Mouse (Mus musculus) intestine, embryonic 15.5 days (tissue): ENCODE measurements at regions not wholly inside any gene's neighbourhood (a gene's known extent, or its start where the extent isn't known, plus 50 kb on each side); places are given as distances from the start of the nearest gene placed in this dataset.

ENCODE experiments used
- ATAC-seq: fragments of 200-750 bp; cut with Nextera tagmentation; 2 replicates; pipeline ENCODE4 v1.8.0; 2017; ENCODE audit warnings: moderate TSS enrichment, moderate library complexity
- H3K27ac ChIP-seq: fragments of 300-500 bp; sonication (generic); 2 replicates; pipeline ENCODE4 v1.5.1; 2015; ENCODE audit warnings: mild to moderate bottlenecking, inconsistent platforms
- H3K27me3 ChIP-seq: fragments of 300-500 bp; sonication (generic); replicated peaks from 2 replicates; pipeline ENCODE4 v1.6.1; 2015; ENCODE audit warnings: inconsistent platforms
- H3K36me3 ChIP-seq: fragments of 300-500 bp; sonication (generic); 2 replicates; pipeline ENCODE4 v1.6.1; 2015; ENCODE audit warnings: inconsistent platforms
- H3K4me1 ChIP-seq: fragments of 300-500 bp; sonication (generic); replicated peaks from 2 replicates; pipeline ENCODE4 v1.6.1; 2015; ENCODE audit warnings: inconsistent platforms
- H3K4me2 ChIP-seq: fragments of 300-500 bp; sonication (generic); replicated peaks from 2 replicates; pipeline ENCODE4 v1.6.1; 2015; ENCODE audit warnings: mild to moderate bottlenecking, inconsistent platforms
- H3K4me3 ChIP-seq: fragments of 300-500 bp; sonication (generic); replicated peaks from 2 replicates; pipeline ENCODE4 v1.5.1; 2015; ENCODE audit warnings: inconsistent platforms
- H3K9ac ChIP-seq: fragments of 300-500 bp; sonication (generic); 2 replicates; pipeline ENCODE4 v1.6.1; 2015; ENCODE audit warnings: inconsistent platforms
- H3K9me3 ChIP-seq: fragments of 300-500 bp; sonication (generic); 2 replicates; pipeline ENCODE4 v1.6.1; 2016; ENCODE audit warnings: inconsistent platforms
- WGBS: fragments of 180-500 bp; shearing (Covaris S2); methylation state at CpG from one replicate; pipeline ENCODE4 v1.1.7; 2015; 5-methylcytosine and 5-hydroxymethylcytosine counted together

DNA sequence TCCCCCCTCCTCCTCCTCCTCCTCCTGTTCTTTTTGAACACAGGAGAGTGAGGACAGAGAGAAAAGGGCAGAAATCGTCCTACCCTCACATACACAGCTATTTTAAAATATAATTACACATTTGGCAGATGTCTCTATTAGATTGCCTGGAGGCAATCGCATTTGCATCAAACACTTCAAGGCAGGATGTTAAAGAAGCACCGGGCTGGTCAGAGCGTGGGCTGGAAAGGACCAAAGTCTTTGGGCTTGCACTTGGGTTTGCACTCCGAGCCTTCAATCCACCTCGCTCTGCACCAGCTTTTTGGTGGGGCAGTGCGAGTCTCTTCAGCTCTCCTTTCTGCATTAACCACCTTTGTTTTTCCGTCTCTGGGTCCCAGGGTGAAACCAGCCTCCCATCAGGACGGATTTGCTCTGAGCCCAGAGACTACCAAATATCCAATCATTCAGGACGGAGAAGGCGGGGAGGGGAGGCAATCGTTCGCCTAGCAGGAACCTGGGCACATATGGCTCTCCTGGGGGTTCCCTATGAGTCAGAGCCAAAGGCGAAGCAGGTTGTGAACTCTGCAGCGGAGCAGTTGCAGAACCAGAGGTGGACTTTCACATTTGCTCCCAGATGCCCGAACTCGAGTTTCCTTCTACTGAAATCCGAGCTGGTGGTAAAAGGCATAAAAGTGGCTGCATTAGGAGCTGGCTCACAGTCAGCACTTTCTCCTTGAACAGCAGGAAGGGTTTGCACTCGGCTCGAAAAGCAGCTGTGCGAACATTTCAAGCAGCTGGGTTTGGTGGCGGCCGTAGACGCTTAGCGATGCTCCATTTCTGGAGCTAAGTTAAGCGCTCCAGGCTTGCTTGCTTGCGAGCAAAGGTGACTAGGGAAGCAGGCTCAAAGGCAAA lies 58.1 kb upstream of the Cpm start:
- Histone ChIP-seq H3K36me3 (no peaks in the 10 kb centered on the region), H3K4me3 (peak overlapping the region; percentile 29), H3K4me1 (no peaks in the 10 kb centered on the region), H3K27me3 (no peaks in the 10 kb centered on the region), H3K4me2 (peak overlapping the region; percentile 78), H3K27ac (no peak overlapping the region), H3K9ac (peak overlapping the region; percentile 36; the same call in 1 of the 2 replicates), H3K9me3 (no peaks in the 10 kb centered on the region)
- peak; percentile 59 for ATAC-seq
- 1% methylated on average over 27 of the region's 27 CpGs for WGBS

DNA sequence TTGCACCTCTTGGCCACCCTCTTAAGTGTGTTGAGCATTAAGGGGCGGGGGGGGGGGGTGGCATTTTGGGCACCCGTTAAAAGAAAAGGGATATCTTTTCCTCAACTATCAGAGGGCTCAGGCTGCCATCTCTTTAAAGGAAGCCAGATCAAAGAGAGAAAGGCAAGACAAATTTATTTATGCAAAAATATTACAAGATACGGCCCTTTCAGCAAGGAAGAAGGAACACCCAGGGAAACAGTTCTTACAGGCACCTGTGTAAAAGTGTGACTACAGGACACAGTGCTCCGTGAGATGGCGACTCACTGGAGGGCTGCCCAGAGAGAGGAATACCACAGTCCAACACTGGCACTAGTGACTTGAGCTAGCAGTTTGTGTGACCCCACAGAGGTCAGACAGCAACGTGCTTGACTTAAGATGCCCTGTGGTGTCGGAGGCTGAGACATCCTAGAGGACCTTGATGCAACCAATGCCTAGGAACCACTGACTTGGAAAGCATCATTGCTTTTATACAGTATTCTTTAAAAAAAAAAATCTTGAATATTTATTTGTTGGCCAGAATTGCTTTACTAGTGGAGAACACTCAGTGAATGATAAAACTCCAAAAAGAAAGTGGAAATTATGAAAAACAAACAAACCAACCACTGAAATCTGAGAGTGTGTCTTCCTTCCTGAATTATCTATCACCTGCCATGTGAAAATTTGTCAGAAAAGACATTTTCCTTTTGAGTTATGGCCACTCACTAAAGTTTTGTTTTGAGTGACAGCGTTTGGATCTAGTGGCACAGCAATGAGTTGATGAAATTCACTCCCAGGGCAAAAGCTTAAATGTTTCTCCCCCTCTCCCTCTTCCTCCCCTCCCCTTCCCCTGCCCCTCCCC lies 59.0 kb upstream of the Cpm start:
- H3K4me2 ChIP-seq: peak overlapping the region; percentile 78; the same call in 1 of the 2 replicates
- no peaks in the 10 kb centered on the region for H3K36me3 ChIP-seq
- ATAC-seq: no peak
- no peaks in the 10 kb centered on the region for H3K27me3 ChIP-seq
- H3K4me3 ChIP-seq: no peak overlapping the region
- 63% methylated on average over 8 of the region's 8 CpGs for WGBS
- no peak overlapping the region for H3K27ac ChIP-seq
- H3K9ac ChIP-seq: no peak overlapping the region
- no peaks in the 10 kb centered on the region for H3K4me1 ChIP-seq
- no peaks in the 10 kb centered on the region for H3K9me3 ChIP-seq

DNA sequence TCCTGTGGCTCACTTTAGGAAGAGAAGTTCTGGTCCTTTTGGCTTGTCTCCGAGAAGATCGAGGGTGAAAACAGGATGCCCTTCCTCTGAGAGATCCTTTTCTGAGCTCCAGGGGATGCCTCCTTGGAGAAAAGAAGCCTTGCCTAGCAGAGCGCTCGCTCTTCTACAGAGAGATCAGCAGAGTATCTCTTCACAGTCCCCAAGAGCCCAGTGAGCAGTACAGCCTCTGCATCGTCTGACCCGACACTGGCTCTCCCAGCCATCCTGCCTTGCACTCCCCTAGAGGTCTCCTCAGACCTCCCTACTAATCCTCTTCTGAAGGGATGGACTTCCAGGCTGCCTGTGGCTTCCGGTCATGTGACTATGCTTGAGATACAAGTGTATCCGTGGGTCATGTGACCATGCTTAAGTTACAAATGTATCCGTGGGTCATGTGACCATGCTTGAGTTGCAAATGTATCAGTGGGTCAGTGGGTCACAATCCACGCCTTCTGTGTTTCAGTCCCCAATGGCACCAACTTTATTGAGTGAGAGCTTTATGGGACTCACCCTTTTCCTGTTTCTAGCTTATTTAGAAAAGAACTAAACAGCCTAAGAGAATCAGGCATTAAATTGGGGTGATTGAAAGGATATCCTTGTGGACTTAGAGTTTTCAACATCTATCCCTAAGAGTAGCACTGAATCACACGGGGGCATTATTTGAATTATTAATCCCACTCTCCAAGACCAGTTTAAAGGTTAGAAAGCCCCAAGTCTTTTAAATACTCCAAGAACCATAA lies 59.8 kb upstream of the Cpm start:
- Histone ChIP-seq H3K27me3 (no peaks in the 10 kb centered on the region), H3K9me3 (no peaks in the 10 kb centered on the region), H3K9ac (no peak overlapping the region), H3K4me2 (no peak overlapping the region), H3K4me3 (no peak overlapping the region), H3K4me1 (no peaks in the 10 kb centered on the region), H3K27ac (no peak overlapping the region), H3K36me3 (no peaks in the 10 kb centered on the region)
- ATAC-seq: no peak
- WGBS: 73% methylated on average over 11 of the region's 11 CpGs

DNA sequence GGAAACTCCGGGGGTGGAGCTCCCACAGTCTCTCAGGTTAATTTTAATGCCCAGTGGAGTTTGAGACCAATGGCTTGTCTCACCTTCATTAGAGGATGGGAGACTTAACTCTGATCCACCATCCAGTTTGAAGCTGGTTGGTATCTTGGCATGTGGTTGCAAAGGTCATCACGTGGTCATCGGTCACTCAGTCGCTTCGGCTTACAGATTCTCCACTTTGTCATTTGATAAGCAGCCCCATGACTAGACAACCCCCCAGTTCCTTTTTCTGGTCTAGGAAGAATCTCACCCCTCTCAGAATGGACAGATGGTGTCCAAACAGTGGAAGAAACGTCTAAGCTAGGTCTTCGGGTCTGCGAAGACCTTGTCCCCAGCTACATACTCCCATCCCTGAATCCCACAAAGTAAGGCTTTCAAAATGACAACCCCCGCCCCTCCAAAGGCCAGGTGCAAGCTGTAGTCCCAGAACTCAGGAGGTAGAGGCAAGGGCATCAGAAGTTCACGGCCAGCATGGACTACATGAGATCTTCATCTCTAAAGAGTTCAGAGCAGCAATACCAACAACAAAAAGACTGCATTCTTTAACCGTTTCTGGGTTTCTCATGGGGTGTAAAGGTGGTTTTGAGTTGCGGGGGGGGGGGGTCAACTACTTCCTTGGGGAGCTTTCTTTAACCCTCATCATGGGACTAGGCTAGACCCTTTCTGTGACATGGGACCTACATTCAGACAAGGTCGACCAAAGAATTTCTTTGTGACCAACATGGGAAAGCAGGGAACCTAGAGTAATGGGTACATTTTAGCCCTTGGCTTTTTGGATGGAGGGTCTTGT lies 60.6 kb upstream of the Cpm start:
- Histone ChIP-seq H3K9me3 (no peaks in the 10 kb centered on the region), H3K27me3 (no peaks in the 10 kb centered on the region), H3K9ac (no peak overlapping the region), H3K4me3 (no peak overlapping the region), H3K27ac (no peak overlapping the region), H3K4me2 (no peak overlapping the region), H3K4me1 (no peaks in the 10 kb centered on the region), H3K36me3 (no peaks in the 10 kb centered on the region)
- ATAC-seq: no peak
- 92% methylated on average over 13 of the region's 13 CpGs for WGBS

DNA sequence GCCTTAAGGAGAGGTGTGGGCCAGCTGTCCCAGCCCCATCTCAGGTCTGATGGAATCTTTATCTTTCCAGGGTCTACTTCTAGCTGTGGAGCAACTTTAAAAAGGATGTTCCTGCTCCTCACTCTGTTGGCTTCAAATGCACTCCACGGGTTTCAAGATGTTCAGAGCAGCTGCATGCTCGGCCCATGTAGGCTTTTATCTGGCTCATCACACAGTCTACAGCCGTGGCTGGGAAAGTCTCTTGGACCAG lies 61.2 kb upstream of the Cpm start:
- no peak for ATAC-seq
- H3K27ac ChIP-seq: no peak overlapping the region
- H3K27me3 ChIP-seq: no peaks in the 10 kb centered on the region
- no peak overlapping the region for H3K4me3 ChIP-seq
- no peaks in the 10 kb centered on the region for H3K9me3 ChIP-seq
- H3K4me1 ChIP-seq: no peaks in the 10 kb centered on the region
- 87% methylated on average over 3 of the region's 3 CpGs for WGBS
- H3K9ac ChIP-seq: no peak overlapping the region
- no peak overlapping the region for H3K4me2 ChIP-seq
- H3K36me3 ChIP-seq: no peaks in the 10 kb centered on the region

DNA sequence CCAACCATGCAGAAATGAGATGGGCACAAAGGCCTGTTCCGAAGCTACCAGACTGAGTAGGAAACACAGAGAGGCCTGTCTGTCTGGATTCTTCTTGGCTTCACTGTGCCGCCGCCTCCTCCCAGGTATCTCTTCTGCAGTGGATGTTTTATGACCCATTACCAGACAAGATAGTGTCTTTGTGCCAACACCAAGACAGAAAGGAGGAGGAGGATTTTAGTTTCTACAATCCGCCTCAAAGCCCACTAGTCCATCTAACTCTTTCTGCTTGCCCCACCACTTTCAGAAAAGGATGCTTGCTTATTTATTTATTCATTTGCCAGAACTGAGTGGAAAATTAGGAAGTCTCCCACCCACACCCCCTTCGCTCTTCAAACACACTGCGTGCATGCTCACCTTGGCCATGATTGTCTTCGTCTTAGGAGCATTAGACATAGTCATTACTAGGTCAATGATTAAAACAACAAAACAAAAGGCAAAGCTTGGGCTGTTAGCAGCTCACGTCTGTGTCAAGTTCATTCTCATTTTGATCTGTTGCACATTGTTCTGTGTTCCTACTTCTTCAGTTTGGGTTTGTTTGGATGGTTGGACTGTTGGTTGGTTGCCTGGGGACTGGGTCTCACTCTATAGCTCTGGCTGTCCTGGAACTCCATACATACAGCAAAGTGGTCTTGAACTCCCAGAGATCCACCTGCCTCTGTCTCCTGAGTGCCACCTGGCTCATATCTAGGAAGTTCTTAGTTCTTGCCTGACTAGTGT lies 61.7 kb upstream of the Cpm start:
- H3K4me2 ChIP-seq: no peak overlapping the region
- no peaks in the 10 kb centered on the region for H3K36me3 ChIP-seq
- no peak overlapping the region for H3K9ac ChIP-seq
- H3K4me3 ChIP-seq: no peak overlapping the region
- 90% methylated on average over 8 of the region's 8 CpGs for WGBS
- H3K4me1 ChIP-seq: no peaks in the 10 kb centered on the region
- H3K27me3 ChIP-seq: no peaks in the 10 kb centered on the region
- H3K9me3 ChIP-seq: no peaks in the 10 kb centered on the region
- ATAC-seq: no peak
- no peak overlapping the region for H3K27ac ChIP-seq

DNA sequence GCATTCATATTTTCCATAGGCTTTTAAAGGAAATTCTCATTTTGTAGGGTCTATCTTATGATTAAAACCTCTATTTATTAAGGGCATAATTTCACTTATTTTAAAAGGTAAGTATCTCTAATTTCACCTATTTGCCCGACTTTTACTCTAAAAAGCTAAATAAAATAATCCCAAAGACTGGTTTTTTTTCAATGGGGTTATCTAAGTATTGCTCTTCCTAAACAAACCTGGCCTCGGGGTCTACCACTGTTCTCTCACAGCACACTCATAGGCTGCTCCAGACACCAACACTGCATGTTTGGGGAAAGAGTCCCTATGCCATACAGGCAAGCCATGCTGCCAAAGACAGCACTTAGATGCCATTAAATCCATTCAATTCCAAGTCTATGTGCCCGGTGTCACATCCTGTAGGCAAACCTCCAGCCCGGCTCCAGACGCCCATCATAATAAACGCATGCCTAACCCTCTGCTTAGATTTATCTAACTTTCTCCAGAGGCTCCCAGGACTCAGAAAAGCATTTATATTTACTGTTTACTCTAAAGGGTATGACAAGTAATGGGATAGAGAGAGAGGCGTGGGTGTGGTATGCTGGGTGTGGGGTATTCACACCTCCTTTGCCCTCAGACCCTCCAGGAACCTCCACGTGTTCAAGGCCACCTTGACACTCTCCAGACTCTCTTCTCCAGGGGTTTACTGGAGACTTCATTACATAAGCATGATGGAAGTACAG lies 62.5 kb upstream of the Cpm start:
- H3K27ac ChIP-seq: no peak overlapping the region
- no peaks in the 10 kb centered on the region for H3K36me3 ChIP-seq
- no peaks in the 10 kb centered on the region for H3K27me3 ChIP-seq
- whole genome bisulfite sequencing: 87% methylated on average over 8 of the region's 8 CpGs
- no peak for ATAC-seq
- H3K4me2 ChIP-seq: no peak overlapping the region
- no peaks in the 10 kb centered on the region for H3K9me3 ChIP-seq
- no peaks in the 10 kb centered on the region for H3K4me1 ChIP-seq
- H3K4me3 ChIP-seq: no peak overlapping the region
- no peak overlapping the region for H3K9ac ChIP-seq

DNA sequence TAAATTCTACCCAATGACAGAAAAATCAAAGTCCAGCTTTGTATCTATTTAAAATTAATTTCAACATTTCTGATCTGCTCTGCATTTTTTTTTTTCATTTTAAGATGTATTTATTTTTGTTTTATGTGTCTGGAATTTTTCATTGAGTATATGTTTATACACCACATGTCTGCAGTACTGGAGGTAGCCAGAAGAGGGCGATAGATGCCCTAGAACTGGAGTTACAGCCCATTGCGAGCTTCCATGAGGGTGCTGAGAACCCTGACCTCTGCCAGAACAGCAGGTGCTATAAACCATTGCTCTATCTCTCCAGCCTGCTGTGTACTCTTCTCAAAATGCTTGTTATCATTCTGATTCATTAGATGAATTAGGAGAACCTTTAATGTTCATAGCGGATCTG lies 63.1 kb upstream of the Cpm start:
- ATAC-seq: no peak
- WGBS: 88% methylated on average over 3 of the region's 3 CpGs
- H3K27me3 ChIP-seq: no peaks in the 10 kb centered on the region

DNA sequence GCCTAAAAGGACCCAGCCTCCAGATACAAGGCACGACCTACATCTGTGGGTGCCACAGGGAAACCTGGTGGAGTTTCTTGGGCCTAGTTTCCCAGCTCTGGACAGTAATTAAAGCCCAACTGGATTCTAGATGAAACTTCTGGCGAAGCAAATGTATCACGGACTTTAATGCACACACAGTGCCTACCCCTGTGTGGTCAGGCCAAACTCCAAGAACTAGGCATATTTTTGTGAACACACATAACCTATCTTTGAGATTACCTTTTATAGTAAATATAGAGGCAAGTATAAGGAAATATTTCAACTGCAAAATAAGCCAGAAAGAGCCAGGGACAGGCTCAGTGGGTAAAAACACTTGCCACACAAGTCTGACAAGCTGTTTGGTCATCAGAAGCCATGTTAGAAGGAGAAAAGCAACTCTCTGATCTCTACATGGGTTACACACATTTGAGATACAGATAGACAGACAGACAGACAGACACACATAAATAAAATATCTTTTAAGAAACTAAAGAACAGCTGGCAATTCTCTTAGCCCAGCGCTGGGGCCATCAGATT lies 63.7 kb upstream of the Cpm start:
- H3K27me3 ChIP-seq: no peaks in the 10 kb centered on the region
- H3K4me1 ChIP-seq: no peaks in the 10 kb centered on the region
- H3K36me3 ChIP-seq: no peaks in the 10 kb centered on the region
- no peak overlapping the region for H3K27ac ChIP-seq
- ATAC-seq: no peak
- no peak overlapping the region for H3K4me2 ChIP-seq
- no peaks in the 10 kb centered on the region for H3K9me3 ChIP-seq
- 96% methylated on average over 4 of the region's 4 CpGs for WGBS
- no peak overlapping the region for H3K4me3 ChIP-seq
- H3K9ac ChIP-seq: no peak overlapping the region

More for the DNA sequence above, 63.1 kb upstream of the Cpm start:
- Histone ChIP-seq H3K9me3 (no peaks in the 10 kb centered on the region), H3K4me1 (no peaks in the 10 kb centered on the region), H3K27ac (no peak overlapping the region), H3K36me3 (no peaks in the 10 kb centered on the region), H3K9ac (no peak overlapping the region), H3K4me3 (no peak overlapping the region), H3K4me2 (no peak overlapping the region)

DNA sequence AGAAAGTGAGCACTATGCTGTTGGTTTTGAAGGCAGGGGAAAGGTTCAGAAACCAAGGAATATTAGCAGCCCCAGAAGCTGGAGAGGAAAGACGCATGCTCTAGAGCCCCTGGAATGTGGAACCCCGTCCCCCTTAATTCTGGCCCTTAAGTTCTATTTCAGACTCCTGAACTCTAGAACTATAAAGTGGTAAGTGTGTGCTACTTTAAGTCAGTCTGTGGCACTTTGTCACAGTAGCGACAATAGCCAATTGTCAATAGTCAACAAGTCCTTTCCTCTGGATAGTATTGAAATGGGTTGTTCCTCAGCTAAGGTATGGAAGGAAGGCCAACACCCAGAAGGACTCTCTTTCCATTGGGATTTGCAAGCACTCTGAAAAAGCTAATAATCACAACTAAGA lies 64.2 kb upstream of the Cpm start:
- Histone ChIP-seq H3K9ac (no peak overlapping the region), H3K4me3 (no peak overlapping the region), H3K4me1 (no peaks in the 10 kb centered on the region), H3K27me3 (no peaks in the 10 kb centered on the region), H3K4me2 (no peak overlapping the region), H3K27ac (no peak overlapping the region), H3K36me3 (no peaks in the 10 kb centered on the region), H3K9me3 (no peaks in the 10 kb centered on the region)
- WGBS: 95% methylated on average over 3 of the region's 3 CpGs
- ATAC-seq: no peak
